Mouse (Mus musculus) intestine, embryonic 16.5 days (tissue): ENCODE results near the gene Dpp9. TPM values are rescaled to one million over a fixed set of nuclear protein-coding genes. Genes with fewer than 3 reads are reported as not detected.

Experiments used
- ATAC-seq: fragments of 200-750 bp; cut with Nextera tagmentation; 2 replicates; pipeline ENCODE4 v1.8.0; 2017; ENCODE audit warnings: moderate TSS enrichment, moderate library complexity
- H3K27ac ChIP-seq: fragments of 300-500 bp; sonication (generic); 2 replicates; pipeline ENCODE4 v1.5.1; 2014; ENCODE audit warnings: mild to moderate bottlenecking, low read length
- H3K27me3 ChIP-seq: fragments of 300-500 bp; sonication (generic); replicated peaks from 2 replicates; pipeline ENCODE4 v1.6.1; 2014; ENCODE audit warnings: low read length, control low read depth, mixed read lengths; ENCODE audit not compliant: control insufficient read depth, insufficient read depth
- H3K36me3 ChIP-seq: fragments of 300-500 bp; sonication (generic); 2 replicates; pipeline ENCODE4 v1.6.1; 2014; ENCODE audit warnings: low read length, control low read depth; ENCODE audit not compliant: control insufficient read depth, insufficient read depth
- H3K4me1 ChIP-seq: fragments of 300-500 bp; sonication (generic); 2 replicates; pipeline ENCODE4 v1.6.1; 2014; ENCODE audit warnings: low read length, control low read depth, mixed read lengths; ENCODE audit not compliant: control insufficient read depth, insufficient read depth
- H3K4me2 ChIP-seq: fragments of 300-500 bp; sonication (generic); 2 replicates; pipeline ENCODE4 v1.6.1; 2014; ENCODE audit warnings: low read depth, low read length, control low read depth
- H3K4me3 ChIP-seq: fragments of 300-500 bp; sonication (generic); 2 replicates; pipeline ENCODE4 v1.5.1; 2014; ENCODE audit warnings: mild to moderate bottlenecking, low read length
- H3K9ac ChIP-seq: fragments of 300-500 bp; sonication (generic); 2 replicates; pipeline ENCODE4 v1.6.1; 2014; ENCODE audit warnings: low read depth, low read length
- H3K9me3 ChIP-seq: fragments of 300-500 bp; sonication (generic); 2 replicates; pipeline ENCODE4 v1.6.1; 2016; ENCODE audit warnings: low read length, control low read depth; ENCODE audit not compliant: control insufficient read depth
- WGBS: fragments of 180-500 bp; shearing (Covaris S2); extraction: QIAGEN DNeasy Blood & Tissue Kit; methylation state at CpG from one replicate; pipeline ENCODE4 v1.1.7; 2014; 5-methylcytosine and 5-hydroxymethylcytosine counted together
- microRNA counts: library from miRNA; unstranded; fragments of <30 nt; microRNA quantifications from one replicate; lab custom pipeline; 2016
- microRNA-seq: library from miRNA; unstranded; fragments of <30 nt; microRNA quantifications from one replicate; pipeline ENCODE4, GENCODE M21; 2016
- polyA plus RNA-seq: library from polyadenylated mRNA; unstranded; fragments of >200 nt; fragmentation: Nextera tagmentation; extraction: Ambion mirVana; gene quantifications from 2 replicates; pipeline ENCODE4 v1.2.1, GENCODE M21; 2015

The Dpp9 gene
- polyA plus RNA-seq, 1 experiment from 2014 or later = 33.5 TPM

GRCm38 (mm10) chr17:56141702-56142605 is 76.8 kb downstream of the Dpp9 start:
- under 1% methylated on average over 45 of the region's 47 CpGs for WGBS
- ATAC-seq = 0 out of 2 replicates have a peak, but pooled peaks have one; percentile 19
- H3K4me1 ChIP-seq = peaks cover 17% of the 10 kb centered on the region
- no peak overlapping the region for H3K27ac ChIP-seq
- peaks cover 68% of the 10 kb centered on the region for H3K27me3 ChIP-seq
- H3K9me3 ChIP-seq = no peaks in the 10 kb centered on the region
- H3K36me3 ChIP-seq = no peaks in the 10 kb centered on the region
- peak overlapping the region; percentile 46 for H3K4me3 ChIP-seq
- H3K9ac ChIP-seq = peak overlapping the region; percentile 43
- H3K4me2 ChIP-seq = peak overlapping the region; percentile 74

DNA sequence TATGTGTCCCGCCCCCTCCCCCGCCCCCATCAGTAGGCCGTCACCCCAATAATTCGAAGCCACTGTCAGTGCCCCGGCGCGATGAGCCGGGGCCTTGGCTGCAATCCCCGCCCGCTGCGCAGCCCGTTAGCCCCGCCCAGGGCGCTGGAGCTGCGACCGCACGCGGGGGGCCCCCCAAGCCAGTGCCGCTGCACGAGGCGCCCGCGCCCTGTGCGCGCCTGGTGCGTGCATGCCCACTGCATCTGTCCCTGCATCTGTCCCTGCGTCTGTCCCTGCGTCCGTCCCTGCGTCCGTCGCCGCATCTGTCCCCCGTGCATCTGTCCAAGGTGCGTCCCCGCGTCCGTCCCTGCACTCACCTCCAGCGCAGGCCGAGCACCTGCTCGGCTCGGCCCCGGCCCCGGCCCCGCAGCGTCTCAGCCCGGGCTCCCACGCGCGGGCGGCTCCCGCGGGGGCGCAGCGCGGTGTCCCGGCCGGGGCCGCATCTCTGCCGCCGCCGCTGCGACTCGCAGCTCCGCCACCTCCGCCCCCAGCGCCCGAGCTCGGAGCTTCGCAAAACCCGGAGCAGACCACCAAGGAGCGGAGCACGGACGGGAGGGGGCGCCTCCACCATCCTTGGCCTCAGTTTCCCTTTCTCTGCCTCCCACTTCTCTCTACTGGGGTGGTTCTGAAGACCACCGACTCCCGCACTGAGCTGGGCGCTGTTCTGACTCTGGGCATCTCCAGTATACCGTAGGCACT is 78.7 kb downstream of the Dpp9 start, which contains the start of gene Sema6b:
Sema6b (minus strand) TSS at position 486 of the 738 bp plus-strand sequence.
- Histone ChIP-seq H3K9me3 (no peaks in the 10 kb centered on the region), H3K4me1 (peaks cover 17% of the 10 kb centered on the region), H3K9ac (peak within 1 kb of the TSS; percentile 60), H3K27ac (no peak within 1 kb of the TSS), H3K36me3 (no peaks in the 10 kb centered on the region), H3K27me3 (peaks cover 58% of the 10 kb centered on the region), H3K4me2 (peak within 1 kb of the TSS; percentile 99), H3K4me3 (peak within 1 kb of the TSS; percentile 70)
- peak; percentile 45 for ATAC-seq
- WGBS = 1% methylated on average over 79 of the region's 79 CpGs

- peaks cover 23% of the 10 kb centered on the region for H3K4me1 ChIP-seq
- WGBS = 8% methylated on average over 21 of the region's 21 CpGs
- ATAC-seq = no peak
- H3K36me3 ChIP-seq = no peaks in the 10 kb centered on the region
- H3K27me3 ChIP-seq = peaks cover 54% of the 10 kb centered on the region
- peak overlapping the region; percentile 60 for H3K9ac ChIP-seq
- H3K27ac ChIP-seq = no peak overlapping the region
- H3K4me2 ChIP-seq = peak overlapping the region; percentile 99
- H3K4me3 ChIP-seq = peak overlapping the region; percentile 70
- H3K9me3 ChIP-seq = no peaks in the 10 kb centered on the region
Measured at GRCm38 (mm10) chr17:56139355-56139754, 79.3 kb downstream of the Dpp9 start.

DNA sequence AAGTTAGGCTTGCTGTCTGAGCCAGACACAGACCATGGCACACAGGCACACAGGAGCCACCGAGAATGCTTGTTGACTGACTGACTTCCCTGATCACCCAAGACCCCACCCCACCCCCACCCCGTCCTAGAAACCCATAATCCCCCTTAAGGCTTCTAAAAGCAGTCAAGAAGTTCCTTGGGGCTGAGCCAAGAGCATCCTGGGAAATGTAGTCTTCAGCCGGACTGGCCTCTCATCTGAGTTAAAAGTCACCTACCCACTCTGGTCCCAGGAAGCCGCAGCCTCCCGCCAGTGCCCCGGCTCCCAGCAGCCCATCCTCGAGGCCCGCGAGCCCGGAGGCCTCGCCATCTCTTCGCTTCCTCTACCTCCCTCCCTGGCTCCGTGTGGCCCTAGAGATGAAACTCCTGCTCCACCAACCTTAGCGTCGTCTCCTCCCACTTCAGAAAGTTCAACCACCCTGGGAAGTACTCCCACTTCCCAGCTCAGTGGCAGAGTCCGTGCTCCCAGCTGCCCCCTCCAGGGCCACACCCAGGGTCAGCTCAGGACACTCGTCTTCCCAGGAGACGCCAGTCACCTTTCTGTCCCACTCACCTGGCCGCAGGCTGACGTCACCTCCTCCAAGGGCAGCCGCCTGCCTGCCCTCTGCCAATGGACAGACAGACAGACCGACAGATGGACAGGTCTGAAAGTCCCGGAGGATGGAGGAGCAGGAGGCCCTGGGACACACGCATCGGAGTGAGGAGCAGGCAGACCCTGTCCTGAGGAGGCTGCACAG is 80.7 kb downstream of the Dpp9 start:
- H3K27ac ChIP-seq = no peak overlapping the region
- no peak overlapping the region for H3K9ac ChIP-seq
- H3K4me2 ChIP-seq = peak overlapping the region; percentile 38; the same call in 1 of the 2 replicates
- no peak for ATAC-seq
- H3K9me3 ChIP-seq = no peaks in the 10 kb centered on the region
- no peak overlapping the region for H3K4me3 ChIP-seq
- H3K27me3 ChIP-seq = peaks cover 47% of the 10 kb centered on the region
- H3K4me1 ChIP-seq = peaks cover 34% of the 10 kb centered on the region
- H3K36me3 ChIP-seq = no peaks in the 10 kb centered on the region
- WGBS = 24% methylated on average over 25 of the region's 25 CpGs

MicroRNA genes within 50 kb of the gene (microRNA counts, 519-probe panel; counts per million panel counts)
- microRNA mmu-miR-7b (lab: Ali Mortazavi, UCI) = 2,362 counts per million, percentile 57 among the panel's probes with 10 or more counts

Small RNA genes within 50 kb of the gene (microRNA-seq; reads per million reads assigned to microRNA genes)
- gene Gm44397 (not detected), gene Mir7b (851 reads per million, percentile 72 among the genes with 10 or more reads in this experiment)

Other genes starting within 250 kb of the Dpp9 start
- gene Shd, start 248.4 kb downstream of the Dpp9 start, polyA plus RNA-seq = 8.6 and 9.0 TPM in 2 replicates
- gene Fsd1, start 232.4 kb downstream of the Dpp9 start, polyA plus RNA-seq = 8.4 and 9.7 TPM in 2 replicates
- gene Stap2, start 213.3 kb downstream of the Dpp9 start, polyA plus RNA-seq = 65.6 and 79.6 TPM in 2 replicates
- 77.5 and 80.8 TPM in 2 replicates for gene Mpnd, start 213.2 kb downstream of the Dpp9 start, polyA plus RNA-seq
- gene Sh3gl1, start 182.3 kb downstream of the Dpp9 start, polyA plus RNA-seq = 120 and 131 TPM in 2 replicates
- gene Chaf1a, start 178.5 kb downstream of the Dpp9 start, polyA plus RNA-seq = 15.6 and 16.7 TPM in 2 replicates
- 31.6 and 34.3 TPM in 2 replicates for gene Ubxn6, start 143.9 kb downstream of the Dpp9 start, polyA plus RNA-seq
- 69.3 and 75.0 TPM in 2 replicates for gene Hdgfl2, start 139.3 kb downstream of the Dpp9 start, polyA plus RNA-seq
- gene Plin4, start 109.1 kb downstream of the Dpp9 start, polyA plus RNA-seq = 0.11 and 0.23 TPM in 2 replicates
- 0.48 and 0.57 TPM in 2 replicates for gene Plin5, start 101.3 kb downstream of the Dpp9 start, polyA plus RNA-seq
- 0.47 and 0.57 TPM in 2 replicates for gene Lrg1, start 96.9 kb downstream of the Dpp9 start, polyA plus RNA-seq
- 0.81 and 0.99 TPM in 2 replicates for gene Sema6b, start 78.6 kb downstream of the Dpp9 start, polyA plus RNA-seq
- gene Tnfaip8l1, start 56.4 kb downstream of the Dpp9 start, polyA plus RNA-seq = 10.6 and 12.7 TPM in 2 replicates
- 119 and 121 TPM in 2 replicates for gene Mydgf, start 35.0 kb downstream of the Dpp9 start, polyA plus RNA-seq
- gene Fem1a, start 37.9 kb upstream of the Dpp9 start, polyA plus RNA-seq = 11.7 and 12.8 TPM in 2 replicates
- 16.4 and 19.4 TPM in 2 replicates for gene Ticam1, start 57.9 kb upstream of the Dpp9 start, polyA plus RNA-seq
- gene Plin3, start 74.0 kb upstream of the Dpp9 start, polyA plus RNA-seq = 287 and 364 TPM in 2 replicates
- not detected in 2 replicates for gene Arrdc5, start 81.4 kb upstream of the Dpp9 start, polyA plus RNA-seq
- gene Uhrf1, start 84.4 kb upstream of the Dpp9 start, polyA plus RNA-seq = 103 and 114 TPM in 2 replicates
- 21.3 and 22.5 TPM in 2 replicates for gene Kdm4b, start 107.2 kb upstream of the Dpp9 start, polyA plus RNA-seq